Mouse (Mus musculus): ENCODE measurements at regions not wholly inside any gene's neighbourhood (a gene's known extent, or its start where the extent isn't known, plus 50 kb on each side); places are given as distances from the start of the nearest gene placed in this dataset.

DNA sequence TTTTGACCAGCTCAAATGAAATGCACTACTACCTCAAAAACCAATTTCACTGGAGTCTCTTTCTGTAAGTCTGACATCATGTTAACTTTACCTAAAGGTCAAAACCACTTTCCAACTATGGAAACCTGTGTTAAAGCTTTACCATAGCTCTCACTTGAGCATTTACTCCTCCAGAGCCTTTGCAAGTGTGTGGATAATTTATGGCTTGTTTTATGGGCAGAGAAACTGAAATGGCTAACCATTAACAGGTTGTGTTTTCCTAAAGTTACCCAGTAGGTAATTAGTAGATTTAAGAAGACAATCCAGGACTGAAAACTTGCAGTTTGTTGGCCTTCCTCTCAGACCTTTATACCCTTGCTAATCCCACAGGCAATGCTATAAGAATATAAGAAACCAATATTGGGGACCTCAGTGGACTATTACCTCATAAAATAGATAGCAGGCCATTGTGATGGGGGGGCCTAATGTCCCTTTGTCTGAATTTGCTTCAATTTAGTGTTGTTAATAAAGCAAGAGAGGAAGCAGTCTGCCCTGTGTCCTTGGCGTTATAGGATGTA, 202.7 kb upstream of the Prep start:
- TF ChIP-seq POLR2A (IDR thresholded peaks at IDR 0.05; ENCODE audit: control insufficient read depth in 1 of 2, insufficient read depth in 1 of 2, low read depth in 1 of 2, low read length in 2 of 2, poor library complexity in 1 of 2) (no peak), UBTF (IDR thresholded peaks at IDR 0.05; ENCODE audit: borderline replicate concordance, insufficient read depth, low read depth, low read length) (no peak), CTCF (IDR thresholded peaks at IDR 0.05 in 2 of 3, conservative IDR thresholded peaks at IDR 0.05 in 1 of 3; ENCODE audit: control insufficient read depth in 1 of 3, insufficient read depth in 1 of 3, low read depth in 2 of 3, low read length in 3 of 3, poor library complexity in 1 of 3, severe bottlenecking in 1 of 3) (no peak), MAX (IDR thresholded peaks at IDR 0.05; ENCODE audit: low read length) (no peak), ZNF384 (IDR thresholded peaks at IDR 0.05; ENCODE audit: low read depth, low read length) (no peak), TAL1 (IDR thresholded peaks at IDR 0.05; ENCODE audit: low read length) (no peak)

All from MEL (cell line).